Mouse (Mus musculus): Measurements from ENCODE around the gene Olfr212. TPM values are rescaled to one million over a fixed set of nuclear protein-coding genes. Genes with fewer than 3 reads are reported as not detected.

Gene Olfr212
- under 1 TPM; 0.39 to 0.42 TPM for total RNA-seq (2023)

DNA sequence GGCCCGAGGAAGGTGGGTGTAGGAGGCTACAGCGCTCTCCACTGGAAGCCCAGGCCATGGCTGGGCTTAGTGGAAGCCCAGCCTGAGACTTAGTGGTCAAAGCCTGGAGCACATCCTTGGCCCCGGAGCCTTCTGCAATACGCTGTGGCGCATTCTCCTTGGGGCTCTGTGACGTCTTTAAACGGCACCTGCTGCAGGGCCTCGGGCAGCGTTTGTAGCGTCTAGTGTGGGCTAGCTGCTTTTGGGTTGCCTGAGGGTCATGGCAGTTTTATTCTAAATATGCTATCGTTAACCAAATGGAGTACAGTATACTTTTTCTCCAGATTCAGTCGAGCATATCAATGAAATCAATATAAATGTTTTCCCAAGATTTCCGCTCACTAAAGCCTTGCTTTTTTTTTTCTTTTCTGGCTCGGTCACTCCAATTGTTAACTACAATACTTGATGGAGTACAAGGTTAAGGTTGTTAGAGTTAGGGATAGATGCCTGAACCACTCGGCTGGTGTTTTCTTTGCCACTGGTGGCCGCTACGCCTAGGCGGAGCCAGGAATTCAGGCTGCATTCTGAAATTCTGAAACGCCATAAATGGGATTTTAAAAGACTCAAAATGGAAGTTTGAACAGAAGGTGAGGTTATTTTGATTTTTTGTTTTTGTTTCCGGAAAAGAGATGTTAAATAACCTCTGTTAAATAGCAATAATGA lies at the start of gene Olfr212:
Olfr212 (plus strand) TSS at position 215 of the 702 bp plus-strand sequence.

DNA sequence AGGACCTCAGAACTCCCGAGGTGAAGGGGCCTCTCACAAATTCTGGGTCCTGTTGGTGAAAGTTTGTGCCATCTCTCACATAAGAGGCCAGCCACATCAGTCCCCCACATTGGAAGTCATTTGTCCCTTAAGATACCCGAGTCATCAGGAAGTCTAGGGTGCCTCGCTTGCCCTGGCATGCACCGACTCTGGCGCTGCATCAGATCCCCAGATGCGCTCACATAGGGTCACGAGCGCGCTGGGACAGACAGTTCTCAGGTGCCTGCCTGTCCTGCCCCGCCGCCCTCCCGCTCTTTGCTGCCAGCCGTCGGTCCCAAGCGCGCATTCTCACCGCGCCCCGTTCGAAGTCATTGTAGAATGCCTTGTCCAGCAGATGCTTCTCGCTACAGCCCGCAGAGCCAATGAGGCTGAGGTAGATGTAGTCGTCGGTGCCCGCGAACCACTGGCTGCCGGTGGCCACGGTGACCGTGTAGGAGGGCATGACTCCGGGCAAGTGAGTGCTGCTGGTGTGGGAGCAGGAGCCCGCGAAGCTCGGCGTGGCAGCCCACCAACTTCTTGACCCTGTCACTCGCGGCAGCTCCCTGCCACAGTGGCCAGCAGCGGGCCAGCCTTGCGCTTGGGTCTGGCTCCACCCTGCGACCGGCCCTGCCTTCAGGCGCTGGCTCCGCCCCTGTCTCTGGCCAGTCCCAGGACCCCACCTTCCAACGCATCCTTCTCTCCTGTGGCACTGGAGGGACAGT lies 45.6 kb upstream of the Olfr212 start, which contains the start of gene Alox5:
Alox5 (minus strand) TSS at position 635 of the 740 bp plus-strand sequence.

DNA sequence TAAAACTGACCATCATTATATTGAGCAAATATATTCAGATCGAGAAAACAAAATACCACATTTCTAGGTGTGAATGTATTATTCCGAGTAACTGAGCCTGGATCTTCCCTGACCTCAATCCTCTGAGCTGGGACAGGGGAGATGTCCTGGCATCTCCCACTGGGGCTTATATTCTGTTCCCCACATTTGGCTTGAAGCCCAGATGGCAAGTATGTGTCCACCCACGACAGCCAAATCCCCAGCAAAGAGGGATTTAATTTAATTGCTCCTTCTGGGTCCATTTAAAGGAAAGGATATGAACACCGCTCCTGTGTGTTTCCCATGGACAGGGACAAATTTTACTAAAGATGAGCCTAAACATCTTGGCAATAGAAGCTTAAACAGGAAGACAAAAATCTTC lies 17.5 kb upstream of the Olfr212 start, which contains the start of gene Olfr211:
Olfr211 (plus strand) TSS at position 301 of the 400 bp plus-strand sequence.

DNA sequence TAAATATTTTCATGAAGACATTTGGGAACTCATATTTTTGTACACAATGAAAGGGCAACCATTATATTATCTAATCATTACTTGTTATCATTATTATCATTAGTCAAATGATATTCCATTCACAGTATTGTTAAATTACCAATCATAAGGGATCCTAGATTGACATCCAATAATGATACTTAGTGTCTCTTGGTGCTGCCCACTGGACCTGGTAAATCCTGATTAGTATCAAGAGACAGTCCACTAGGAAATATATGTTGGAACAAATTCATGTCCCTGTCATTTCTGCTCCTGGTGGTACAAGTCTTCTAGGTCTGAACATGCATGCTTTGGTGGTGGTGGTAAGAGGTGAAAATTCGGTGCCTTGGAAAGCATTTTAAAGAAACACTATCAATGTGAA lies 31.8 kb downstream of the Olfr212 start, which contains the start of gene Olfr213:
Olfr213 (plus strand) TSS at position 301 of the 400 bp plus-strand sequence.

DNA sequence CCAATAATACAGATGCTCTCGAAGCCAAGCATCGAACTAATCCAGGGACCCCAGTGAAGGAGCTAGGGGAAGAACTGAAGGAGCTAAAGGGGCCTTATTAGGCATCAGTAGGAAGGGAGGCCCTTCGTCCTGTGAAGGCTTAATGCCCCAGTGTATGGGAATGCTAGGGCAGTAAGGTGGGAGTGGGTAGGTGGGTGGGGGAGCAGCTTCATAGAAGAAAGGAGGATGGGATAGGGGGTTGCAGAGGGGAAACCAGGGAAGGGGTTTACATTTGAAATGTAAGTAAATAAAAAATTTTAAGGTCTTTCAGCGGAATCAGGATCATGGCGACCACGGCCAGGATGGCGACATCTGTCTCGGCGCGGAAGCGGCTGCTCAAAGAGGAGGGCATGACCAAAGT lies 44.5 kb downstream of the Olfr212 start, which contains the start of gene Gm5580:
Gm5580 (plus strand) TSS at position 301 of the 400 bp plus-strand sequence.

DNA sequence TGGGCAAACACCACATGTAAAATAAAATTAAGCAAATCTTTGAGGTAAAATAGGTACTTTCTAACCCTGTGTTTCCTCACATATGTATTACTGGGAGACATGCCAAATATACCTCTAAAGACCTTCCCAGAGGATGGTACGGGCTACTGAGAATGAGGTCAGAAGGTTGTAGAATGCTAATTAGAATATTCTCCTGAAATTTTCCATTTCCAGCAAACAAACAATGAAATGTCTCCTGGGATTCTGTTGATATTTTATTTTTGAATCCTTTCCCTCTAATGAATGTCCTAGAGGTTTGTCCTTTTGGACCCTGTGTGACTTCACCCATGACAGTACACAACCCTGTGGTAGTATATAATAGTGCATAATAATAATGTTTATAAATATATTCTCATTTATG lies 47.6 kb downstream of the Olfr212 start, which contains the start of gene Olfr214:
Olfr214 (plus strand) TSS at position 301 of the 400 bp plus-strand sequence.

Other genes starting within 250 kb of the Olfr212 start
- gene Zfand4, start 242.3 kb upstream of the Olfr212 start, total RNA-seq (2023), result 1 to 10 TPM; 6.1 to 6.5 TPM
- 10 to 100 TPM; 16.4 to 17.8 TPM for gene March8, start 168.5 kb upstream of the Olfr212 start, total RNA-seq (2023)
- gene Alox5, start 45.3 kb upstream of the Olfr212 start, total RNA-seq (2023), result 10 to 100 TPM; 20.0 to 29.5 TPM
- gene Olfr211, start 17.4 kb upstream of the Olfr212 start, total RNA-seq (2023), result not detected
- gene Olfr213, start 31.9 kb downstream of the Olfr212 start, total RNA-seq (2023), result not detected
- 1 to 10 TPM; 1.7 to 2.3 TPM for gene Gm5580, start 44.6 kb downstream of the Olfr212 start, total RNA-seq (2023)
- gene Olfr214, start 47.7 kb downstream of the Olfr212 start, total RNA-seq (2023), result not detected
- gene Olfr215, start 77.7 kb downstream of the Olfr212 start, total RNA-seq (2023), result not detected
- gene Zfp422, start 122.5 kb downstream of the Olfr212 start, total RNA-seq (2023), result 10 to 100 TPM in 1 of 2 experiments, 1 to 10 TPM in 1; 8.7 to 10.5 TPM
- gene Depp1, start 144.1 kb downstream of the Olfr212 start, total RNA-seq (2023), result not detected
- gene Rassf4, start 167.4 kb downstream of the Olfr212 start, total RNA-seq (2023), result 100 to 1,000 TPM; 373 to 419 TPM
- gene Tmem72, start 210.4 kb downstream of the Olfr212 start, total RNA-seq (2023), result under 1 TPM; 0.37 to 0.39 TPM

Measured in monocyte, adult 59 days (primary cell).